Mouse (Mus musculus): ENCODE measurements around the gene Cep57l1.
A peak's percentile ranks its signal among the peaks of the same experiment; 100 is the strongest.

Gene Cep57l1

DNA sequence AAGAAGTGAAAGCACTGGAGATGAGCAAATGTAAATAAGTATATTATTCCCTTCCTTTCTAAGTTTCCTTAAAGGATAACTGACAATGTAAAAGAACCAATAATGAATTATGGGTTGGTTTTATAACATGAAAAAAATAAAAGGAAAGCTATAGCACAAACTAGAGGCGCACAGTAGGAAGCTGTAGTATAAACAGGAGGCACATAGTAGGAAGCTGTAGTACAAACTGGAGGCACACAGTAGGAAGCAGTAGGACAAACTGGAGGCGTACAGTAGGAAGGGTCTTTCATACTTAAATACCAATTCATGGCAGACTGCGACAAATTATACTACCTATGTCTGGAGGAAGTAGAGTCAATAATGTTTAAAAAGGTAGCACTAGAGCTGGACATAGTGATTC is 76.5 kb downstream of the Cep57l1 start:
- no peak for DNase-seq

DNA sequence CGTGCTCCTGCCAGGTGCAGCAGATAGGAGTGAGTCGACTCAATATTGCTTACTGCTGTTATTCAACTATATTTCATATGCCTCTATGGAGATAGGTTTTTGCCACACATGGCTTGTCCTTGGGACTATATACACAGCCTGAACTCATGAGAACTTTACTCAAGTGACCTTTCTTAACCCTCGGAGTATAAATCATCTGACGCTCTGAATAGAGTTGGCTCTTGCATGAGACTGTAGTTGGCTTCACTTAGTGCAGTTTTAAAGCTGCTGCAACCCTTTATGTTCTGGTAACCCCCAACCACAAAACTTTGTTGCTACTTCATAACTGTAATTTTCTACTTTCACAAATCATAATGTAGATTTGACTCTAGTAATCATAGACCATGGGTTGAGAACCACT is 77.7 kb downstream of the Cep57l1 start:
- no peak for DNase-seq

DNA sequence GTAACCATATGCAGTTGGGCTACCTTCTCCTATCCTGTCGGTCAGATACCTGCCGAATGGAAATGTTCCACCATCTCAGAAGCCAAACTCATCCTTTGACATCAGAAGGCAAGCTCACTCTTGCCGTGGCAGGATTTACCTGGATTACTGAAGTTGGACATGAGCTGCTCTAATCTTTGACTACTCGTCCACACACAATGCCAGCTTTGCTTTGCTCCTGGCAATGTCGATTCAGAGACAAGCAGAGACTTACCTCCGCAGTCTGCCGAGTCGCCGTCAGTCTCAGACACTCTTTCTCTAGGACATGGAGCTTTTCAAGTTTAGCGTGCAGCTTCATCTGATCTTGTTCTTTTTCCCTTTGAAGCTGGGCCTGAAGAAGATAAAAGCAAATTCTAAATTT is 78.9 kb downstream of the Cep57l1 start:
- DNase-seq, result no peak

GRCm38 (mm10) chr10:41726215-41726614 is 83.5 kb downstream of the Cep57l1 start:
- no peak for DNase-seq

DNA sequence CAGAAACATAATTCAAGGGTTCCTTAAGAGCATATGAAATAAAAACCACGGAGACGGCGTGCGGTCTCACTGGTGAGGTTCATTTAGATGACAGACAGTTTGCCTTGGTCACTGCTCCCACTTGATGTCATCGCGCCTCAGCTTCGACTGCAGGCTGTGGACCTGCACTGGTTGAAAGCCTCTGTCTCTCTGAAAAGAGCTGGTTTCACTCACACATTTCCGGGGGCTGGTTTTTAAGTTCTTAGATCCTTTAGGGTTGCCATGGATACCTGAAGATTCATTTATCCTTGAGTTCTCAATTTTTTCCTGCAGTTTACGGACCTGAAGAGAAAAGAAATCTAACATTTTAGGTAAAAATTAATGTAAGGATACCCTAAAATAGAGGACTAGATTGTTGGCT is 90.1 kb downstream of the Cep57l1 start:
- DNase-seq, result no peak

DNA sequence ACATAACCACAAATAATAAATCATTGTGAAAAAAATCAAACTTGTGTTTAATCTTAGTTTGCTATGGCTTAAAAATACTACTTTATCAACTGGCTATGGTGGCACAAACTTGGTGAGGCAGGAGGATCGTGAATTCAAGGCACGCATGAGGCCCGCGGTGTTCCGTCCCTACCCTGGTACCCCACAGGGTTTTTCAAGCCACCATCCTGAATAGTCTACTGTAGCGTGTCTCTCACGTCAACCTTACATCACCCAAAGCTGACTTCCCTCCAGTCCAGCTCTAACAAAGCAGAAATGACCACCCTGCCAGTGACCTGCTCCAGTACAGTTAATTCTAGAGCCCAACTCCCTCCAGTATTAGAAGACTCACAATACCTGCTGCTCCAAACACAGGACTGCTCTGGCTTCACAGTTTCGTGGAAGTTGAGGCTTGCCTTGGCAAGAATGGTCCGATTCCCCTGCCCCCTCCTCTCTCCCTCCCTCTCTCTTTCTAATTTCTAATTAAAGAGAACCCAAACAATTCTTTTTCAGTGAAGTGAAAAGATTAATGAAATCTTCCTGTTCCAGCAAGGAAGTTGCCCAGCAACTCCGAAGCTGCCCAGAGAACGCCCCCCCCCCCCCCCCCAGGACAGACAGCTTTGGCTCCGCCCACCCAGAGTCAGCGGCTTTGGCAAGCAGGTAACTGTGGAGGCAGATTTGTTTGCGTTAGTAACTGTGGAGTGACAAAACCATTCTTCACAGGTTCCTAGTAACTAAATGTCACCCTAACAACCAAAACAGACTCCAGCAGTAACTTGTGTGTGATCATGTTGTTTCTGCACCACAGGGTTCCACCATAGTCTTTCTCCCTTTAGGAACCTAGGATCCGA is 93.4 kb downstream of the Cep57l1 start, which contains the start of gene Ccdc162:
Gene Ccdc162 (minus strand): TSS at position 606 of the 869 bp plus-strand sequence.
- no peak for DNase-seq

DNA sequence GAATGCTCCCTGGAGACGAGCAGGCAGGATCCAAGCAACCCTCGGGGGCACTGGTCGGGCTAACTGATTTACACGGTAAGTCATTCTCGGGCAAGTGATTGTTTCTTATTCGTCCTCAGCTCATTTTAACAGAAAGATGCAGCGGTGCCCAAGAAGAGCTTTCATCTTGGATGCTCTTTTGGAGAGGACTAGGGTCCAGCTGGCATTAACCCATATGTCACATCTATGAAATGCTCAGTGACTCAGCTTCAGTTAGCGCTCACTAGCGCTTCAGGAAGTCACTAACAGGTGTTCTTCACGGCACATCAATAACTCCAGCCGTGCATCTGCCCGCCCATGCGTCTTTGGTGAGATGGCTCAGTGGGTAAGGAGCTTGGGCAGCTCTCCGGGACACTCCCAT is 94.1 kb downstream of the Cep57l1 start:
- DNase-seq, result no peak

- peak; percentile 27 for DNase-seq
Observed at GRCm38 (mm10) chr10:41711467-41711866, 98.2 kb downstream of the Cep57l1 start.

DNA sequence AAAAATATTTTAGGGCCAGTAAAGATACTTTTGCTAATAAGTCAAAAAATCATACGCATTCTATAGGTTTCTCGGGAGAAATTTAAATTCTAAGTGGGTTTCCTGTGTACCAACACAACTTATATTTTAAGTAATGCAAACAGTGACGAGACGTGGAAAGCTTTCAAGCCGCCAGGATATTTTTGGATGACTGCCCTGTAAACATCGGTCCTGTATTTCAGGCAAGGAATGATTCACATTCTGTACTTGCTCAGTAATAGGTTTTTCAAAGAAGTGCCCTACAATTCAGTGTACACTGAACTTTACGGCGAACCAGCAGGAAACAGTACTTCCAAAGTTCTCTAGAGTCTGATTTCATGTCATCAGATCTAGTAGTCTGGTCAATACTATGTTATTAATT is 98.9 kb downstream of the Cep57l1 start:
- no peak for DNase-seq

DNA sequence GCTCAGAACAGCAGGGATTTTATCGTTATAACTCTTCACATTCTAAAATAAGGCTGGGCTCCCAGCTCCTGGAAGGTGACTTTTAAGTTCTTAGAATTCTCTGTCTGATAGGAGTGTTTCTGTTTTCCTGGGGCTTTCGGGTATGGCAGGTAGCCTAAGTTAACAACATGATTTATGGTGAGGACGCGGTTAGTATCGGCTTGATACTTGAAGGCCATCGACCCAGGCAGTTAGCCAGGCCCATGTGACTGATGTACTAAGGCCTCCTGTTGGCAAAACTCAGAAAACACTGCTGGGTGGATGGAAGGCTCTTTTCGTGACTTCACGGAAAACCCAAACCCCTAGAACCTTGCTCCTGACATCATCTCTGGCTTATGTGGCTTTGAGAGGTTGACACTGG is 100.3 kb downstream of the Cep57l1 start:
- no peak for DNase-seq

GRCm38 (mm10) chr10:41699669-41700068 is 110.0 kb downstream of the Cep57l1 start:
- DNase-seq, result peak; percentile 79

- no peak for DNase-seq
Observed at GRCm38 (mm10) chr10:41697040-41697439, 112.6 kb downstream of the Cep57l1 start.

DNA sequence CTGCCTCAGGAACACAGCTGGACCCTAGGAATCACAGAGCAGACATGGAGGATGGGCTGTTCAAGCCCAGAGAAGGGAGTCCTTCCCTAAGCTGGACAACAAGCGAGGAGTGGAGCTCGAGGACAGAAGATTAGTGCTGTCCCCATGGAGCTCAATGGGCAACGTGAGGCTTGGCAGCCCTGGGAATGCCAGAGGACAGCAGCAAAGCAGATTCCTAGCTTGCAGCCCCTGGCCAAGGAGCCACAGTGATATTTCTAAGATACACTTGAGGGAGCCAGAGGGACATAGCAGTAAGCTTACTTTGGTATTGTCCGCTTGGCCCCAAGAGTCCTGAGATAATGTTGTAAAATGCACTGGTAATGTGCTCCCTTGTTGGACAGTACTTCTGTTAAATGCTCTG is 118.7 kb downstream of the Cep57l1 start:
- DNase-seq, result no peak

GRCm38 (mm10) chr10:41689941-41690887 is 119.5 kb downstream of the Cep57l1 start:
- peak; percentile 79 for DNase-seq

DNA sequence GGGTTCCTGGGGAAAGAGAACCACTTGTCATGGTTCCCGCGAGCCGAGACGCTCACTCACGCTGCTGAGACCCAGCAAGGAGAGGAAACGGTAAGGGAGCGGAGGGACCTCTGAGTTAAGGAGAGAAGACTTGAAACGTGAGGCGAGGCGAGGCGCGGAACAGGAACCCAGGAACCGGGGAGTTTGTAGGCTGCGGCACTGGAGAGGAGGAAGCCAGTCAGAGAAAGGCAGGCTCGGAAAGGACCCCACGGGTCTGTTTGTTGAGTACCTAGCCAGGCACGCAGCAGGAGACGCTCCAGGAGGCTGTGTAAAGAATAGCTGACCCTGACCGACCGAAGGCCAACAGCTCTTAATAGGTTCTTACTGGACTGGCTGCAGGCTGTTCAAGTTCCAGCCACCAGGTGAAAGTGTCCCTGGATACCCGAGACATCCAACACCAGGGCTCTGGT is 125.1 kb downstream of the Cep57l1 start:
- peak; percentile 85 for DNase-seq

DNA sequence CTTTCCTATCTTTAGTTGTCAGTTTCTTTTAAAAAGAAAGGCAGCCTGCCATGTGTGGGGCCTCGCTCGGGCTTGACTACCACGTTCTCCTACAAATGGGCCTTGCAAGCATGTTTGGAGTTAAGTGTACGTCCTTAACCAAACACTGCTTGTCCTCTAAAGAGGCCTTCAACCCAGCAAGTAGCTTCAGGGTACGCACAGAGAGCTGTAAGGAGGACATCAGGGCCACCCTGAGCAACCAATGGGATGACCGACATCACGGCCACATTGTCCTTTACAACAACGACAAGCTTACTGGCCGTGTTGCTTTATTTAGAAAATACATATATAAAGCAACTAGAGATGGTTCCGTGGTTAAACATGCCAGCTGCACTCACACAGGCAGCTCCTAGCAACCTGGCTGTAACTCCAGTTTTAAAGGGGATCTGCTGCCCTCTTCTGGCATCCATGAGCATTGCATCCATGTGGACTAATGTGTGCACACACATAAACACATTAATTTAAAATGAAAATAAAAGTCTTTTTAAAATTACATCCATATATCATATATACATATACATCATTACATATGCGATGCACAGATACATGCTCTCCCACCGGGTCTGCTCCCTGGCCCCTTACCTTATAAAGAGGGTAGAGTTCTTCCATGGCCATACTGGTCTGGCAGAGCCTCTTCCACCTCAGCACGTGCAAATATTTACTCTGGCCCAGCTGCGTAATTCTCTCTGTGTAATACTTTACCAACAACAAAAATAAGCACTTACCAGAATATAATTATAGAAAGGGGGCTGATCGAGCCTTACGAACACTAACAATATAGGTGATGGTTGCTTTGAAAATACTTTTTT is 126.9 kb downstream of the Cep57l1 start:
- DNase-seq, result peak; percentile 93

DNA sequence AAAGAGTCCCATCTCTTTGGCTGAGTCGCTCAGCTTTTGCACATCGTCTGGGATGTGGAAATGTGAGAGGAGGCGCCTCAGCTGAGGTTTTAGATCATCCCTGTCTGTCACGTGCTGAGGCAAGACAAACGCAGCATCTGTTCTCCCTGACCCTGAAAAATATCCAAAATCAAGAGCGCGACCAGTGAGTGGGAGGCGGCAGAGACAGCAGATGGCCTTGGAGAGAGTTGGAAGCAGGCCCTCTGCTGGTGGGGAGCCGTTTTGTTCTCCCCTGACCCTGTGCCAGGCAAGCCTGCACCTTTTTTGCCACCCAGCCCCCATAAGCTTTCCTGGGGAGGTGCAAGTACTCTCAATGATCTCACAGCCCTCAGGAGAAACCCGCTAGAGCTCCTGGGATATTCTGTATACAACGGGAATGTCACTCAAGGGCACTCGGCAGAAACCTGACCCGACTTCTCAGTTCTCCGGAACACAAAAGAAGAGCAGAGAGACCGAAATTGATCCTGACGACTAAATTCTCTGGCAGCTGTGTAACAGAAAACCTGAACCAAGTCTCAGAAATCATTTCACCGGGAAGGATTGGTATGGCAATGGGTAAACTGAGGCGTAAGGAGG is 130.8 kb downstream of the Cep57l1 start:
- DNase-seq, result peak; percentile 81

DNA sequence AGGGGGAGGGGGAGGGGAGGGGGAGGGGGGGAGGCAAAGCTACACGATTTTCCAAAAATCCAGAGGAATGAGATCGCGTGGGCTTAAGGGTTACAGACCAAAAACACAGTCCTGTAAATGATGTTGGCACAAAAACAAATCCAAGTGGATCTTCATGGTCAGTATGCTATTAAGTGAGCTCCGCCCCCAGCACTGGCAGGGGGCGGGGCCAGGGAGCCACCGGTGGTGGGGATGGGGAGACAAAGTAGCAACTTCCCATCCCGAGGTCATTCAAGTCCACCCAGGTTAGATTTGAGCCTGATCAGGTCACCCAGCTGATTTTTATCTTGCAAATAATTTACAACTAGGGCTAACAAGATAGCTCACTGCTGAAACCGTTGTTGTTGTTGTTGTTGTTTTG is 132.3 kb downstream of the Cep57l1 start:
- peak; percentile 66 for DNase-seq

GRCm38 (mm10) chr10:41676661-41677061 is 133.0 kb downstream of the Cep57l1 start:
- peak; percentile 88 for DNase-seq

GRCm38 (mm10) chr10:41675842-41676571 is 133.7 kb downstream of the Cep57l1 start:
- no peak for DNase-seq

GRCm38 (mm10) chr10:41675243-41675642 is 134.4 kb downstream of the Cep57l1 start:
- DNase-seq, result no peak

Measured in kidney, adult 9 months (tissue).